10 mouse cellular contexts compared by ENCODE assay signal in the genomic region with DNA sequence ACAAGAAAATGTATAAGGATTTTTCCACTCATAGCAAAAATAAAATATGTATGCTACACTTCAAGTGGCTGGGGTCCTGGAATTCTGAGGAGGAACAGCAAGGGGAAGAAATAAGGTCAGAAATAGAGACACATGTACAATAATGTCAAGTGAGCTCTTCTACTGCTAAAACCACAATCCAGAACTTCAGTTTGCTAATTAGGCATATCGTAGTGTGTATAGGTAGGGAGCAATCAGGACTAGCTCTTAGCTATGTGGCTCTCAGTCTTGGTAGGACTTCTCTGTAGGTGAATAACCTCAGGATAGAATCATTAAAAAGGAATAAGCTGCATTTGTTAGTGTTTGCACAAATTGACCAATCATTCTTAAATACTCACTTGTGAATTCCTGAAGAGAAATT. TPM values are rescaled to one million over a fixed set of nuclear protein-coding genes. Genes with fewer than 3 reads are reported as not detected.
"Had no signal": no experiment of that assay in that cellular context is flagged by ENCODE, and none has a peak within 500 bp of the region (broad histone marks: within the 10 kb centered on the region; RNA-seq: fewer than 3 reads in every experiment).

No protein-coding gene starts in this region.

RNA-seq across cellular contexts. Expression of a gene that starts 23.5 kb away (rescaled TPM):
- total RNA-seq: megakaryocyte, adult 5-6 weeks had no signal
- polyA plus RNA-seq: midbrain, embryonic 11.5 days; midbrain, embryonic 14.5 days; neural tube, embryonic 13.5 days; neural tube, embryonic 15.5 days had no signal

RNA-seq across cellular contexts. Expression of a gene that starts 23.6 kb away (rescaled TPM):
- total RNA-seq: megakaryocyte, adult 5-6 weeks had no signal
- polyA plus RNA-seq: liver, embryonic 14.5 days; lung, embryonic 14.5 days; lung, embryonic 16.5 days; midbrain, embryonic 11.5 days; midbrain, embryonic 14.5 days; myocyte; neural tube, embryonic 11.5 days; neural tube, embryonic 13.5 days; neural tube, embryonic 15.5 days had no signal

RNA-seq across cellular contexts. Expression of a gene that starts 46.0 kb away (rescaled TPM):
- total RNA-seq: megakaryocyte, adult 5-6 weeks had no signal
- polyA plus RNA-seq: liver, embryonic 14.5 days; lung, embryonic 14.5 days; midbrain, embryonic 11.5 days; midbrain, embryonic 14.5 days; neural tube, embryonic 11.5 days; neural tube, embryonic 13.5 days; neural tube, embryonic 15.5 days had no signal
